Mouse (Mus musculus): ENCODE measurements around the gene Zcchc14. TPM values are rescaled to one million over a fixed set of nuclear protein-coding genes. Genes with fewer than 3 reads are reported as not detected.

Gene Zcchc14
- polyA plus RNA-seq, 1 experiment from 2014 or later: 21.2 TPM

DNA sequence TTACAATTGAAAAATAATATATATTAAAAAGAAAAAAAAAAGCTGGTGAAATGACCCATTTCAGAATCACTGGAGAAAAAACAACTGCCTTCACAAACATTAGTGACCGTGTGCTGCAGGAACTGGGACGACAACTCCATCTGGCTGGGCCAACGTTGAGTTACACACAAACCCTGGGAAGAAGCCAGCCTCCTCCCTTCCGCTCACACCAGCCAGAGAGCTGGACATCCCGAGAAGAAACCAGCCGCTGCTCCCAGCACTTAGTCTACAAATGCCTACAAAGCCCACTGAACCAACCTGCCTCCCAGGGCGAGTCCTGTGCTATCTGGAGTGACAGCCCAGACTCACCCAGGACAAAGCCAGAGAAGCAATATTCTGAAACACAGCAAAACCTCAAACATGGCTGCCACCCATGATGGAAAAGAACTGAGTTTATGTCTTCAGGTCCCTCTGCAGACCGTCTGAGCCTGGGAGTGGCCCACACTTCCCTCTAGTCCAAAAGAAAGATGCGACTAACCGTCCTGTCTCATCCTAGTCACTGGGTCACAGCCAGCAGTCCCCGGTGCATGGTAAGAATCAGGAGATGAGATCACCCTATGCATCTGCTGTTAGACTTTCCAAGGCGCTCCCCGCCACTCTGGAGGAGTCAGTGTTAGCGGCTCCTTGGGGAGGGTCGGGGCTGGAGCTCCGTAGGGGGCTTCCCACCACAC is 90.9 kb downstream of the Zcchc14 start:
- H3K27ac ChIP-seq: no peak overlapping the region
- 88% methylated on average over 16 of the region's 16 CpGs for WGBS
- no peaks in the 10 kb centered on the region for H3K27me3 ChIP-seq
- no peak overlapping the region for H3K4me3 ChIP-seq
- H3K4me1 ChIP-seq: no peaks in the 10 kb centered on the region
- H3K36me3 ChIP-seq: peaks cover 41% of the 10 kb centered on the region
- no peak overlapping the region for H3K4me2 ChIP-seq (replicated peaks)
- no peak for ATAC-seq (ENCODE audit: insufficient number of reproducible peaks, insufficient read depth, low FRiP score, low TSS enrichment)
- no peaks in the 10 kb centered on the region for H3K9me3 ChIP-seq
- no peak overlapping the region for H3K9ac ChIP-seq

DNA sequence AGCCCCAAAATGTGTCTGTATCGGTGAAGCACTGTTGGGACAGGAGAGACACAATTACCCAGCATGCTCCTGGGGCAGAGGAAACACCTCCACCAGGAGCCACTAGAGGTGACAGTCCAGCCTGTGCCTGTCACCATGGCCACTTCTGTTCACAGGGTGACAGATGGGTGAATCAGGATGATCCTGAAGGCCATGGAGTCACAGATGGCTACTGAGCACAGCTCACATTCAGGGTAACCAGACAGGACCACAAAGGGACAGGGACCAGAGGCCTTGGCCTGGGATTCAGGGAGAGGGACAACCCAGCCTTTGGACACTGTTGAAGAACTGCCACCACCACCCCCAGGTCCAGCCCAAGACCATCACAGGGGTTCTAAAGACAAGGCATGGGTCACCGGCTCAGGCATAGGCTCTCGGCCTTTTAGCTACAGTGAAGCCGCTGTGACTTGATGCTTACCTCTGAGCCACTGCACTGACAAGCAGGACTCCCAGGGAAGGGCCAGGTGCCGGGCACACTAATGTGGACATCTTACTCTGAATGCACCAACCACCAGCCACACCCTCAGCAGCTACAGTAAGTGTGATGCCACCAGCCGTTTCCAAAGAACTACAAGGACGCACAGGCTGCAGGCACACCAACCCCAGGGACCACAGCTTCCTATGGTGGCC is 92.1 kb downstream of the Zcchc14 start:
- Histone ChIP-seq H3K4me2 (replicated peaks) (no peak overlapping the region), H3K9ac (no peak overlapping the region), H3K27ac (no peak overlapping the region), H3K27me3 (no peaks in the 10 kb centered on the region), H3K36me3 (peaks cover 43% of the 10 kb centered on the region), H3K4me1 (no peaks in the 10 kb centered on the region), H3K9me3 (no peaks in the 10 kb centered on the region), H3K4me3 (no peak overlapping the region)
- no peak for ATAC-seq (ENCODE audit: insufficient number of reproducible peaks, insufficient read depth, low FRiP score, low TSS enrichment)
- WGBS: 91% methylated on average over 7 of the region's 7 CpGs

DNA sequence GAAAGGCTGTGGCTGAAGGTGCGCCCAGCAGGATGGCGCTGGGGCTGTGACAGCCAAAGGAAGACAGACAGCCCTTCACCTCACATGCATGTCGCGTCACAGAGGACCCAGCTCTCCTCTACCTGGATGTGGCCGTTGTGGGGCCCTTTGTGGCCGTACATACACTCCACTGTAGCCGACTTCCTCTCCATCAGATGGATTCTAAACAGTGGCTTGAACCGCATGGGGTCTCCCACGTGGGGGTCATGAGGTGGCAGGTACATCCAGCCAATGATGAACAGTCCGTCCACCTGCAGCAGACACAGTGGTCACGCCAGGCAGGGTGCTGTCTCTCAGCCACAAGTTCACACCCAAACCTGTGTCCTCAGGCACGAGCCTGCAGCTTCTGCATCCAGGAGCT is 92.9 kb downstream of the Zcchc14 start:
- Histone ChIP-seq H3K4me2 (replicated peaks) (no peak overlapping the region), H3K9me3 (no peaks in the 10 kb centered on the region), H3K4me1 (no peaks in the 10 kb centered on the region), H3K27me3 (no peaks in the 10 kb centered on the region), H3K36me3 (peaks cover 45% of the 10 kb centered on the region), H3K4me3 (no peak overlapping the region), H3K27ac (no peak overlapping the region), H3K9ac (no peak overlapping the region)
- WGBS: 88% methylated on average over 12 of the region's 12 CpGs
- ATAC-seq (ENCODE audit: insufficient number of reproducible peaks, insufficient read depth, low FRiP score, low TSS enrichment): no peak

DNA sequence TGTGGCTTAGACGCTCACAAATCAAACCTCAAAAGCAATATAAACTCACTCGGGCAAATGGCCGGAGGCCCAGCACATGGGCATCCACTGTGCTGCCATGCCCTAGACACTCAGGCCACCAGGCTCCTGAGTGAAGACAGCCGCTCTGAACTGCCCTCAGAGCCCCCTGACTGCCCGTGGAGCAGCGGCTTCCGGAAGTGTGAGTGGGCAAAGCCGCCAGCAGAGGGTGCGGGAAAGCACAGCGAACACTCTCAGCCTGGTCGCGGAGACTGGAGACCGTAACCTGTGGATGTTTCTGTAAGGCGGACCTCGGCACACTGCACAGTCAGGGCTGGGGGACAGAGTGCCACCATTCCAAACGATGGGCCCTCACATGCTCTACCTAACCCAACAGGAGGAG is 94.2 kb downstream of the Zcchc14 start:
- Histone ChIP-seq H3K27me3 (no peaks in the 10 kb centered on the region), H3K4me1 (no peaks in the 10 kb centered on the region), H3K4me2 (replicated peaks) (no peak overlapping the region), H3K9ac (no peak overlapping the region), H3K9me3 (no peaks in the 10 kb centered on the region), H3K4me3 (no peak overlapping the region), H3K27ac (no peak overlapping the region), H3K36me3 (peaks cover 58% of the 10 kb centered on the region)
- no peak for ATAC-seq (ENCODE audit: insufficient number of reproducible peaks, insufficient read depth, low FRiP score, low TSS enrichment)
- 90% methylated on average over 16 of the region's 16 CpGs for WGBS

DNA sequence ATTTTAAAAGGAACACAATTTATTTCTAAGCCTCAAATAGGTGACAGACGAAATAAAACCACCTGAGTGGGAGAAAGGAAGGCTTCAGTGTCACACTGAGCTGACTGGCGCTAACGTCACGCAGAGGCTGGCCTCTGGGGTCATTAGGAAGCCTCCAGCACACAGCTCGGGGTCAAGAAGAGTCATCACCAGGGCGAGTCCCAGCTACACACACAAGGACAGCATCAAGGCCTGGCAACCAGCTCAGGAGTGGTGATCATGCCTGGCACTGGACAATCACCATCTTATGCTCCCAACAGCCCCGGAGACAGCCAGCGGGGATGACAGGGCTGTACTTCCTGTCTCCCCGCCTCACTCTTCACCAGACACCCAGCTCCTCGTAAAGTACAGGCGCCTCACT is 95.0 kb downstream of the Zcchc14 start:
- Histone ChIP-seq H3K27ac (no peak overlapping the region), H3K9me3 (no peaks in the 10 kb centered on the region), H3K9ac (no peak overlapping the region), H3K4me2 (replicated peaks) (no peak overlapping the region), H3K36me3 (peaks cover 65% of the 10 kb centered on the region), H3K4me3 (no peak overlapping the region), H3K27me3 (no peaks in the 10 kb centered on the region), H3K4me1 (no peaks in the 10 kb centered on the region)
- no peak for ATAC-seq (ENCODE audit: insufficient number of reproducible peaks, insufficient read depth, low FRiP score, low TSS enrichment)
- 85% methylated on average over 11 of the region's 11 CpGs for WGBS

DNA sequence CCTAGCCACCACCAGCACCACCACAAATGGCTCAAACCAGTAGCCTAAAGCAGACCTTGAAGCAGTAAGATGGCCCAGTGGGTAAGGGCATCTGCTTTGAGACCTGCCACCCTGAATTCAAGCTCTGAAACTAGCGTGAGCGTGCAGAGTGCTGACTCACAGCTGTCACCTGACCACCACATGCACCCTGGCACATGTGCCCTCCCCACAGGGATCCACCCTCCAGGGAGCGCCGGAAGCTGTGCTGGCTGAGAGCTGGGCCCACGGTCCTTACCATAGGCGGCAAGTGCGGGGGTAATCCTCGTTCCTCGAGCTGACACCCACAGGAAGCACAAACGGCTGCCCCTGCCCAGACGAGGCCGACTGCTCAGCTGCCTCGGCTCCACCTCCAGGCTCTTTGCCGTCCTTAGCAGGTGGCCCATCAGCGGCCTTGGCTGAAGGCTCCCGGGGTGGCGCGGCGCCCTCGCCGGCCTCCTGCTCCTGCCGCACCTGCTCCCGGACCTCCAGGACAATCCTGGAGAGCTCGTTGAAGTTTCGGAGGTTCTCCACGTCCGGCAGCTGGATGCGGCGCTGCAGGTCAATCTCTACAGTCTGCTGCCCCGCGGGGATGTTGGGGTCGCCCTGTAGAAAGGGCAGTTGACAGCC is 98.7 kb downstream of the Zcchc14 start:
- no peak for ATAC-seq (ENCODE audit: insufficient number of reproducible peaks, insufficient read depth, low FRiP score, low TSS enrichment)
- Histone ChIP-seq H3K9me3 (no peaks in the 10 kb centered on the region), H3K4me1 (no peaks in the 10 kb centered on the region), H3K27me3 (no peaks in the 10 kb centered on the region), H3K27ac (no peak overlapping the region), H3K36me3 (peaks cover 82% of the 10 kb centered on the region), H3K4me2 (replicated peaks) (no peak overlapping the region), H3K9ac (no peak overlapping the region), H3K4me3 (no peak overlapping the region)
- 95% methylated on average over 32 of the region's 32 CpGs for WGBS

DNA sequence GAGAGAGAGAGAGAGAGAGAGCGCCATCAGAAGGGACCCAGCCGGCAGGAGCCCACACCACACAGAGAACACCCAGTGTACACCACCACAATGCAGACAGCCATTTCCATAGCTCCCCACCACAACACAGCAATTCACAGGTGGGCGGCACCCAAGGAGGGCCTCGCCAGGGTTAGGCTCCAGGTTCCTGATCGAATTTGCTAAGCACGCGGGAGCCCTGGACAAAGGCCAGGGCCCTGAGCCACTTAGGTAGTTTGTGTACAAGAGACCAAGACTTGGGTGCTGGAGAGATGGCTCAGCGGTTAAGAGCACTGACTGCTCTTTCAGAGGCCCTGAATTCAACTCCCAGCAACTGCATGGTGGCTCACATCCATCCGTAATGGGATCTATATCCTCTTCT is 100.2 kb downstream of the Zcchc14 start:
- Histone ChIP-seq H3K9ac (no peak overlapping the region), H3K9me3 (no peaks in the 10 kb centered on the region), H3K27me3 (no peaks in the 10 kb centered on the region), H3K27ac (no peak overlapping the region), H3K4me3 (no peak overlapping the region), H3K36me3 (peaks cover 70% of the 10 kb centered on the region), H3K4me2 (replicated peaks) (no peak overlapping the region), H3K4me1 (no peaks in the 10 kb centered on the region)
- 88% methylated on average over 9 of the region's 9 CpGs for WGBS
- ATAC-seq (ENCODE audit: insufficient number of reproducible peaks, insufficient read depth, low FRiP score, low TSS enrichment): no peak

DNA sequence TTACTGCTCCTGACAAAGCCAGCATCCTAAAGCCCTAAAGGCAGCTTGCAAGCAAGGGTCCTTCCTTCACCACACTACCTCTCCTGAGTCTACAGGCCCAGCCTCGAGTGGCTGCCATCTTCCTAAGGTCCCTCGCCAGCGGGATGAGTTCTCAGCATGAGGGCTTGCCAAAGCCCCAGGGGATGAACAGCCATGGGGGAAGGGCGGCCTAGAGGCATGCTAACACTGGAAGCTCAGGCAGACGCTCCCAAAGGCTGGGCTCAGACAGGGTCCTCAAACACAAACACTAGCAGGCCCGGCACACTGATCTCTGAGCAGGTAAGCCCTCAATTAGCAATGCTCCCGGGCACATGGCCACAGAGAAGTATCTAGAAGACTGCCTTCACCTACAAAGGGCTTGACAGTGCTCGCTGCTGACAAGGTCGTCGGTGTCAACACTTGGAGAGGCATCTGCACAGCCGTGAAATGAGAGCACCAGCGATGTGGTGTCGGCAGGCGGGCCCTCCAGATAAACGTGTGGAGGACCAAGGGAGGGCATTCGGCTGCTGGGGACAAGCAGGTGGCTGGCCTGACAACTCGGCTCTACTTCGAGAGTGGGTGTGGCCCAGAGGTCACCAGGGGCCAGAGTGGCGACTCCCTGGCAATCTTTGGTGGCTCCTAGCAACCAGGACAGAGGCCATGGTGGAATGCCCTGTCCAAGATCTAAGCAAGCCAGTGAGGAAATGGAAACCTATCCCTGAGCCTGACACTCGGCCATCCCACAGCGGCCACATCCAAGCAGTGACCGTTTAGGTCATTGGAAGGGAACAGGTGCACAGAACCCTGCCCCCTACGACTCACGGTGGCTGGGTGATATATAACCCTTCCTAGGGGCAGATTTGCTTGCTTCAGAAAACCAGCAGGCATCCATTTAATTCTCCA is 101.4 kb downstream of the Zcchc14 start:
- Histone ChIP-seq H3K27me3 (no peaks in the 10 kb centered on the region), H3K9ac (no peak overlapping the region), H3K36me3 (peaks cover 64% of the 10 kb centered on the region), H3K4me3 (no peak overlapping the region), H3K4me1 (no peaks in the 10 kb centered on the region), H3K4me2 (replicated peaks) (no peak overlapping the region), H3K9me3 (no peaks in the 10 kb centered on the region), H3K27ac (no peak overlapping the region)
- ATAC-seq (ENCODE audit: insufficient number of reproducible peaks, insufficient read depth, low FRiP score, low TSS enrichment): no peak
- WGBS: 73% methylated on average over 24 of the region's 24 CpGs

DNA sequence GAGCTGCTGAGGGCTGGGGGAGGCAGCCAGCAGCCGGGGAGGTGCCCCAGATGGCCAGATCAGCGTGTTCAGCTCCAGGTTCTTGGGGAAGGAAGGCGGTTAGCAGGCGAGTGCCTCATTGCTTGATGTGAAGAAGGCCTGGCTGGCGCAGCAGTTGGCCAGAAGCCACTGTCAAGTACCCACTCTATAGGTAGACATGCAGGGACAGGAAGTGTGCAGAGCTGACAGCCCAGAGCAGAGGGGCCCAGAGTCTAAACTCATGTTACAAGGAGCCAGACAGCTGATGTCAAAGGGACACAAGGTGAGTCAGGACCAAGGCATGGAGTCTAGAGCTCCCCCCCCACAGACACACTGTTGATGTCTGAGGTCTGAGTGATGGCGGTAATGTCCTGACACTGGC is 102.6 kb downstream of the Zcchc14 start:
- peaks cover 2% of the 10 kb centered on the region; the same call in 1 of the 2 replicates for H3K27me3 ChIP-seq
- no peak overlapping the region for H3K27ac ChIP-seq
- 94% methylated on average over 6 of the region's 6 CpGs for WGBS
- ATAC-seq (ENCODE audit: insufficient number of reproducible peaks, insufficient read depth, low FRiP score, low TSS enrichment): no peak
- H3K4me2 ChIP-seq (replicated peaks): no peak overlapping the region
- no peaks in the 10 kb centered on the region for H3K4me1 ChIP-seq
- no peak overlapping the region for H3K9ac ChIP-seq
- no peaks in the 10 kb centered on the region for H3K9me3 ChIP-seq
- peaks cover 55% of the 10 kb centered on the region for H3K36me3 ChIP-seq
- no peak overlapping the region for H3K4me3 ChIP-seq
